Mouse (Mus musculus) thymus, postnatal 36 days (tissue): Measurements from ENCODE around the gene Actl6b.

ENCODE experiments used
- DNase-seq, 2 experiments: peaks; one replicate each; pipeline ENCODE4 v3.0.0; 2022; ENCODE audit warnings: mixed read lengths in 2 of 2

Gene Actl6b

DNA sequence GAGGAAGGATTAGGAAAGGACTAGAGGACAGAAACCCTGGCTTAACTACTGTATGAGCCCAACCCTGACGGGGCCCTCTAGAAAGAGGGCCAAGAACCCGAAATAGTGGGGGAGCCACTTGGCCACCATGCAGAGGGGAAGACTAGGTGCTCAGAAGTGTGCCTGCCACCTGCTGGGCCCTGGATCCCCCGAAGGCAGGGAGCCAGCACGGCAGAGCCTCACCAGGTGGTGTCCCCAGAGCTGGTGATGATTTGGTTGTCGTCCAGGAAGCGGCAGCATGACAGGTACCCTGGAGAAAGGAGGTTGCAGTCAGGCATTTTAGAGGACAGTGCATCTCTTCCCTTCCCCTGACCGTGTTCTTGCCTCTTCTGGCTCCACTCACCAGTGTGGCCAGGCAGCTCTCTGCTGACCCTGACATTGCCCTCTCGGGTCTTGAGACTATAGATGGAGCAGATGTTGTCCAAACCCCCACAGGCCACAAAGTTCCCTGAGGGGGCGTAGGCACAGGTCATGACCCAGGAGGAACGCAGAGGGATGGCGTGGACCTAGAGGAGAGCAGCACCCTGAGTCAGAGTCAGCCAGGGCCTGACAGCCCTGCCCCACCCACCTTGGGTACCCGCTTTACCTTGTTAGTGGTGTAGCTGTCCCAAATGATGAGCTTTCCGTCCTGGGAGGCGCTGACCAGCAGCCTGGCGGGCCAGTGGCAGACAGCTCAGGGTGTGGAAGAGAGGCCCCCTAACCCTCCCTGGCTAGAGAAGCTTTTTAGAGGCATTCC is 23.9 kb upstream of the Actl6b start:
- no peak for DNase-seq

DNA sequence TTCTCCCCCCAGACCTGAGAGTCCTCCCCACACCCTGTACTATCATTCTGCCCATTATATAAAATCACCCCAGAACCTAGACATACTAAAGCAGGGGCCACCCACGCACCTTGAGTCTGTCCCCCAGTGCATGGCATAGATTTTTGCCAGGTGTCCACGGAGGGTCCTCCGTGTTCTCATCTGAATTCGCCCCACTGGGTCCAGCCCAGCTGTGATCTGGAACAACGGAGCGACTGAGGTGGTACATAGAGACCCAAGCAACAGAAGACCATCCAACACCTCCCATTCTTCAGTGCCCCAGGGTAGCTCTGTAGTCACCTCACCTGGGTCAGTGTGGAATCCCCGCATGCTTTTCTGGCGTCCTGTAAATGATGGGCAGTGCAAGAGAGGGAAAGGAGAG is 23.2 kb upstream of the Actl6b start:
- DNase-seq = no peak

DNA sequence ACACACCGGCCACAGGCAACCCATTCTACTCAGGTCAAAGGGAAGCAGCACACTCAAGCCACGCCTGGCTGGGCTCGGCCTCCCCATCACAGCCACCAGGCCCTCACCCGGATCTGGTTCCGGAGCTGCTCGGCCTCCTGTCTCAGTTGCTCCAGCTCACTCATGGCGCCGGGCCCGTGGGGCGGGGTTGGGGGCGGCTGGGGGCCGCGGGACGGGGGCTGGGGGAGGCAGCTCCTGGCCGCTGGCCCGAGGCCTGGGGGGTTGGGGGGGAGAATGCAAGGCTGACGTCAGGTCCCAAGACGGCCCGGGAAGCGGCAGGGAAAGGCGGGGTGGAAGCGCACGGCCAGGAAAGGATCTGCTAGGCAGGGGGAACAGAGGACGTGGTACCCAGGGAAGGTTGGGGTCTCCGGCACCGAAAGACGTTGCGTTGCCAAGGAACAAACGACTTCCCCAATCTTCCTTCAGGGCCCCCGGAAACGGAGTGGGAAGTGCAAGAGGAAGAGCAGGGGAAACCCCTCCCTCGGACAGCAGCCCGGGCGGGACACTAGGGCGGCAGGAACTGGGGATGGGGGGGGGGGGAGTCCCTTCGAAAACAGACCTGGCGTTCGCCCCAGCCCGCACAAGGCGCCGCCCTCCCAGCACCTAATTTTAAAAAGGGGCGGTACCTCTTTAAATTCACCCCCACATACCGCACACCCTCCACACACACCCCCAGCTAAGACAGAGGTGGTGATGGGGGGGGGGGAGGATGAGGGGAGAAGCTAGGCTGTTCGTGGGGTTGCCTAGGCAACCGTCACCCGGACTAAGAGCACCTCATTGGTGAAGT is 22.5 kb upstream of the Actl6b start:
- DNase-seq = peak; percentile 53 to 63

DNA sequence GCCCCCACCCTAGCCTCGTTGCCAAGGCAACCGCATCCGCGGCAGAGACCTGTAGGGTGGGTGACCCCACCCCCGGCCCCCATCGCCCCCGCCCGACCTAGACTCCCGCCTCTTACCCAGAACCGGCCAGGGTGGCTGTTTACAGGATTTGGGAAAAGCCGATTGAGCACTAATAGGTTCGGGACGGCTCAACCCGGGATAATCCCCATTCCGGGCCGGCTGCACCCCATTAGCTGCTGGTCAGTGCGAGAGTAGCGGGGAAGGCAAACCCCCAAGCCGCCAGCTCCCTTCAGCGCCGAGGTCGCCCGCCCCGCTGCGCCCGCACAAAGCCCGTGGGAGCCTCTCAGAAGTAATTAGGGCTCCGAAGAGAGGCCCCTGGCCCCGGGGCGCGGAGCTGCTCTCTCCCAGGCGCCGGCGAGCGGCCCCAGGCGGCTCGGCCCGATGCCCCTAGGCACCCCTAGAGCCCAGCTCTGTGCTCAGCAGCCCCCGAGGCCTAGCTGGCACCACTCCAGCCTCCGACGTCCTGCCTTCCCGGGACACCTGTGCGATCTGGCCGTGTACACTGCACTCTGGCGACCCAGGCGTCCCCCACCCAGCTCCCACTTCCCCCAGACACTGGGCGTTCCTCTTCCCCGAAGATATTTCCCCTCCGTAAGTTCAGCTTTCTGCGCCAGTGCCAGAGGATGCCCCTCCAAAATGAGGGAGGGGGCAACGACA is 21.7 kb upstream of the Actl6b start:
- DNase-seq = peak; percentile 58 to 82

DNA sequence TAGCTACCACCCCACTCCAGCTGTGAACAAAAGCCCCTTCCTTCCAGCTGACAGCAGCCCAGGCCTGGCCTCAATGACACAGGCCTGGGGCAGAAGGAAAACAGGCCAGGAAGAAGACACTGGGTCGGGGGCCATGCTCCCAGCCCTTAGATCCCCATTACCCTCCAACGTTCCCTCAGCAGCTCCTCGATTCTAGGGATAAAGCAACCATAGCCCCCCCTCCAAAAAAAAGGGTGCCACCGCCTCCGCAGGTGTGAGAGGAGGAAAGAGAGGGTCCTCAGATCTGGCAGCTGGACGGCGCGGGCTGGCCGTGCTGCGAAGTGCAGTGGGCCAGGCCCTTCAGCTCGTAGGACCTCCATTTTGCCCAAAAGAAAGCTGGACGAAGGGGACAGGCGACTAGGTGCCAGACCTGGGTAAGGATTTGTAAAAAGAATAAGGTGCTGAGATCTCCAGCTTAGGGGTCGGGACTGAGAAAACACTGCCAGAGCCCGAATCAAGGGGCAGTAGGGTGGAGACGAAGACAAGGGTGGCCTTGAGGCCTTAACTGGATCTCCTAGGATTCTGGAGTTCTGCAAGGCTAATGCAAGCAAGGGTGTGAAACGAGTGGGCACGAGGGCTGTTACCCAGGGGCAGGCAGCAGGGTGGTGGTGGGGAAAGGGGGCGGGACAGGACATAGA is 21.0 kb upstream of the Actl6b start:
- peak in 1 of 2 experiments; percentile 58 for DNase-seq

DNA sequence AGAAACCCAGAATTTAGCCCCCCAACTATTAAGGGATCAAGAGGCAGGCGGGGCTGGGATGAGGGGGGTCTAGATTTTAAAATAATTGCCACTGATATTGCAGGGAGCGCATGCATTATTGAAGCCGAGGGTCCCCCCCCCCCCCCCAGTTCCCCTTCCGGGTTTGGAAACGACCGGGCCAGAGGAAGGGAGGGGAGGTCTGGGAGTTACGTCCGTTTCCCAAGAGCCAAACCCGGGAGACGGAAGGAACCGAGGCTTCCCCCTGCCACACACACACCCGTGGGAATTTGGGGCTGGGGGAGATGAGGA is 20.6 kb upstream of the Actl6b start:
- no peak for DNase-seq

DNA sequence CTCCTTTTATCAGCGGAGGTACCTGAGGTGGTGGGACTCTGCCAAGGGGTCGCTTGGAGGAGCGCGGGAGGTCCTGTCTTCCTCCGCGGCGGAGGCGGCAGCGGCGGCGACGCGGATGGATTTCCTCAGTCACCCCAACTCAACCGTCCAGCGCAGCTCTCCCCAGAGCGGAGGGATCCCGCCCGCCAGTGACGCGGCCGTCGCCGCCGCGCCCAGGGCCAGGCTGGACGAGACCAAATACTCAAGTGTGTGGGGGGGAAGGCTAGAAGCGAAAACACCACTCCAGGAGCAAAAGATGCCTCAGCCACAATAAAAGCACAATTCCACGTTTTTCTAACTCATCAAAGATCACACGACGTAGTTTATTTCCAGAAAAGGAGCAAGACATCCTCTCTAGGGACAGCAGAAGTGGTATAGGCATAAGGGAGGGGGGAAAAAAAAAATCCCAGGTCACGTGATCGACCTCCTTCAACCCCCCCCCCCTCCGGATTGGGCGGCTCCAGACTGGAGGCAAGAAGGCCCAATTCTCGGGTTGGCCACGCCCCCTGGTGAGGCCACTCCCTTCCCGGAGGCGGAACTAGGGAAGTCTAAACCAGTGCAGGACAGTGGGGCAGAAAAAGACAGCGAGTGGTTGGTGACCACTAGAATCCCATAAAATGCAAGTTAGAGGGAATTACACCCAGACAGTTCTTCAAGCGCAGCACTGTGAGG is 20.0 kb upstream of the Actl6b start, which contains the start of the genes Epo and Gnb2:
TSS of gene Epo (minus strand) at position 126 of the 711 bp plus-strand sequence.
TSS of gene Gnb2 (minus strand) at position 394 of the 711 bp plus-strand sequence.
- peak; percentile 97 to 98 for DNase-seq

DNA sequence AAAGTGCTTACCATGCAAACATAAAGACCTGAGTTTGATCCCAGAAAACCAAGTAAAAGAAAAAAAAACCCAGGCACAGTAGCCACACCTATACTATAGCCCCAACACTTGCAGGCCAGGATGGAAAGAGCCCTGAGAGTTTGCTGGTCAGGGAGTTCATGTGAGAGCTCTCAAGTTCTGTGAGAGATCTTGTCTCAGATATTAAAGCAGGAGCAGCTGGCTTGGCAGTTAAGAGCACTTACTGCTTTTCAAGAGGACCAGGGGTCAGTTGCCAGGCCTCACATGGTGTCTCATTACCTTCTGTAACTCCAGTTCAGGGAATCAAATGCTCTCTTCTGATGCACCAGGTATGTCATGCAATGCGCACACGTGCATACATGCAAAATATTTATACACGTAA is 18.6 kb upstream of the Actl6b start:
- no peak for DNase-seq

DNA sequence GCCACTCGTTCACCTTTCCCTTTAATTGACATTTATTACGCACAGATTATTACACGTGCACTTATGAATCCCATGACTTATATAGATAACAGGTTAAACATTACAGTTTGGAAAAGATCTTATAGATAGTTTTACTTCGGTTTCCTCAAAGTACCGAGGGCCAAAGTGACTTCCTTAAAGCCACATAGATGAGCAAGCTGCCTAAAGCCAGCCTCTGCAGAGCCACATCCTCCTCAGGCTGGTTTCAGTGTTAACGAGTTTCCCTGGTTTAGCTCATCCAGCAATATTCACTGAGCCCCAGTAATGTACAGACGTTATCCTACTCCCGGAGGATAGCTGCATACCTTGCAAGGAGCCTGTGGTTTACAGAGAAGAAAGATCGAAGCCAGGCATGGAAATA is 18.0 kb upstream of the Actl6b start:
- DNase-seq = no peak

DNA sequence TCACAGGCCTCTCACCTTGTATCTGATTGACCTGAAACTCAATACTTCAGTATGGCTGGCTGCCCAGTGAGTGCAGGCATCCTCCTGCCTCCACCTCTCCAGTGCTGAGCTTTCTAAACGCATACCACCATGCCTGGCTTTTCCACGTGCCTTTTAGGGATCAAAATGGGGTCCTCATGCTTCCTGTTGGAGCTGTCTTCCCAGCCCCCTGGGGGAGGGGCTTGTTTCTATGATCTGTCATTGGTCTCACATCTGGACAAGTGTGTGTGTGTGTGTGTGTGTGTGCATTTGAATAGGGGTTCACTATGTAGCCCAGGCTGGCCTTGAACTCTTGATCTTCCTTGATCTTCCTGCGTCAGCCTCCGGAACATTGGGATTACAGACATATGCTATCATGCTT is 15.9 kb upstream of the Actl6b start:
- no peak for DNase-seq

DNA sequence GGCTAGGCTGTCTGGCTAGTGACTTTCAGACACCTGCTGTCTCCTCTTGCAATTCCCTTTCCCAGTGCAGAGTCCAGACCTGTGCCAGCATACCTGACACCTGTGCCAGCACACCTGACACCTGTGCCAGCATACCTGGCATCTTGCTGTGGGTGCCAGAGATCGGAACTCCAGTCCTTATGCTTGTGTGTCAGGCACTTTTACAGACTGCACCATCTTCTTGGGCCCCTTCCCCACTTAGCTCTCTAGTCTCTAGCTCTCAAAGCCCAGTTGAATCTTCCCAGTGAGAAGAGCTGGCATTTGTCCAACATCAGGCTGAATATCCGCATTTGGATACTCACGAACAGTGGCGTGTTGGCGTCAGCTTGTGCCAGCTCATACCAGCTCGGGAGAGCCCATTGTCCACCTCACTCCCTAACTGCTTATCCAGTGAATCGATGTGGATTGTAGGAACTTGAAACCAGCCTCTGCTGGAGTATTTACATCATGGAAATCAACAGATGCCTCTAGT is 14.0 kb upstream of the Actl6b start:
- no peak for DNase-seq

DNA sequence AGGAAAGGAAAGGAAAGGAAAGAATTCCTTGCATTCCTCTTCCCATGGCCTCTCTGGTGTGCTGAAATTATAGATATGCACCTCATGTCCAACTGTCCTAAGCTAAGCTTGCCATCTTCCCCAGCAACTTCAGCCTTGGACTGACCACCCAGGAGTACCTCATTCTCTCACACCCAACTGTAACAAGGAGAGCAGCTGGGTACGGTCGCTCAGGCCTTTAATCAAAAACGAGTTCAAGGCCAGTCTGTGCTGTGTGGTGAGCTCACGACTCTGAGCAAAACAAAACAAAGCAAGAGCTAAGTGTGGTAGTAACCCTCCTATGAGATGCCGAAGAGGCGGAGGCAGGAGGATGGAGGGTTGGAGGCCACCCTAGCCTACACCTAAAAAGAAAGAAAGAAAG is 12.3 kb upstream of the Actl6b start:
- no peak for DNase-seq

DNA sequence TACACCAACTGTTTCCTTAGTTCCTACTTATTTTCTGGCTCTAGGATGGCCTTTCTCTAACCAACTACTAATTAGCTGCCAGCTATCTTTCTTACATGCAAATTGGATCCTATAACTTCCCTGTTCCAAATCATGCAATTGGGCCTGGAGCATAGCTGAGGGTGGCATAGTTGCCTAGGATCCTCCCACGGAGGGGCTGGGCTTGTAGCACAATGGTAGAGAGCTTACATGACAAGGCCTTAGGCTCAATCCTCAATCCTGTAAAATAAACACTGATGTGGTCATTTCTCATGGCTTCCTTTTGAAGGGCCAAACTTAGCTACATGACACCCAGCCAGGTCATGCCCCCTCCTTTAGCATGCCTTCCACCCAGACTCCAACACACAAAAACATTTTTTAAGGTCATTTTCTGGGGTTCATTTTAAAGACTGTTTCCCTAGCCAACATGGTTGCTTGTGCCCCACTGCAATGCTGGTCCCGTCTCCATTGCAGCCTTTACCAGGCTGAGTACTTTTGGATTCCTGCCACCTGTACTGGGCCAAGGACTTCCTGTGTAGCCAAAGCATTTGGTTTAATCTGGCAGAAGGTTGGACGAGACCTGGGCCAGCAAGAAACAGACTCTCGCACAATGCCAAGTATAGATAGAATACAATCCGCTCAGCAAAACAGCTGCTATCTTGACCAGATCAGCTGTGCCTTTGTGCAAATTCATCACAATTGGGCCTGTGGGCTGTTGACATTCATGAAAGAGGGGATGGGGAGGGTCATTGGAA is 11.4 kb upstream of the Actl6b start:
- no peak for DNase-seq

DNA sequence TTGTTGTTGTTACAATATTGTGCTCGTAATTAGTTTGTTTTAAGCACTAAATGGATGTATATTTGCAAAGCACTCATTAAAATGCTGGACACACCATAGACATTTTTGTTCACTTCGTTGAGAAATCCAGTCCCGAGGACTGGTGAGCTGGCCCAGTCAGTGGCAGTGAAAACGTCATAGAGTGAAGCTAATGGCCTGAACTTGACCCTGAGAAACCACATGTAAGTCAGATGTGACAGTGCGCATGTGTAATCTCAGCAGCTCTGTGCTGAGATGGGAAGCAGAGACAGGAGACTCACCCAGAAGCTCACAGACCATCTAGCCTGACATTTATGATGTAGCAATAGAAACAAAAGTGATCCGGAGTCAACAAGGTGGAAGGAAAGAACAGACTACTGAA is 8.4 kb upstream of the Actl6b start:
- no peak for DNase-seq

DNA sequence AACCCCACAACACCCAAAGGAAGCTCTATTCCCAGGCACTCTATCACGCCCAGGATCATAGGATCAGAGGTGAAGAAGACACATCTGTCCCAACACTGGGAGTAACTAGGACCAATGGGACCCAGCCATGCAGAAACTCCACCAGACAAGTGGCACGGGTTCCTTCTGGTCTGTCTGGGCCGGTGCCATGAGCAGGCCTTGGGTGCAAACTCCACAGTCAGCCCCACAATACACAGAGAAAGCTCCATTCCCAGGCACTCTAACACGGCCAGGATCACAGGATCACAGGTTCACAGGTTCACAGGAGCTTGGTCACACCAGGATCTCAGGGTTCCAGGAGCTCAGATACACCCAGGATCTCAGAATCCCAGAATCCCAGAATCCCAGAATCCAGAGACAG is 7.7 kb upstream of the Actl6b start:
- DNase-seq = no peak

DNA sequence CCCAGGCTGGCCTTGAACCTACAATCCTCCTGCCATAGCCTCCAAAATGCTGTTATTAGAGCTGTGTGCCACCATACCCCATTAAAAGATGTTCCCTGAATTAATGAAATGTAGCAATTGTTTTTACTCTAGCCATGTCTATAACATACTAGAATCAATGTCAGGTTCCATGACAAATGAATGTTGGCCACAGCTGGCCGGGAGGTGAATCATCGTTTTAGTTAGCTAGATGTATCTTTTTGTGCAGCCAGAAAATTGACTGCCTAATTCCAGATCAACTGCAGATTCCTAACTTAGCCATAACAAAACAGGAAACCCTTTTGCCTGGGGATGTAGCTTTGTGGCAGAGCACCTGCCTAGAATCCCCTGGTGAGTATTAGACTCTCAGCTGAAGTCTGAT is 3.5 kb upstream of the Actl6b start:
- no peak for DNase-seq

DNA sequence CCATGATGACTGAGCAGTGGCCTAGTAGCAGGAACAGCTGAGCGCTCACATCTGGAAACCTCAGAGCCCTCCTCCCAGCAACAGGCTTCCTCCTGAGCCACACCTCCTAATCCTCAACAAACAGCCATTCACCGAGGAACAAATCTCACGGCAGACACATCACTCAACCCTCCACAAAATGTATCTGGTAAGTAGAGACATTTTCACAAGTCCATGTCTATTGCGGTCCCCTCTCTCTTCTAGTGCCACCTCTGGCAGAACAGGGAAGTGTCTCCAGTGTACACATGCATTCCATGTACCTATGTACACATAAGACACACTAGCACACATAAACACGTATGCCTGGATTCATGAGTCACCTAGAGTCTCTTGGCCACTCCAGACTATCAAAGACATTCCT is 2.2 kb upstream of the Actl6b start:
- DNase-seq = peak in 1 of 2 experiments; percentile 24

DNA sequence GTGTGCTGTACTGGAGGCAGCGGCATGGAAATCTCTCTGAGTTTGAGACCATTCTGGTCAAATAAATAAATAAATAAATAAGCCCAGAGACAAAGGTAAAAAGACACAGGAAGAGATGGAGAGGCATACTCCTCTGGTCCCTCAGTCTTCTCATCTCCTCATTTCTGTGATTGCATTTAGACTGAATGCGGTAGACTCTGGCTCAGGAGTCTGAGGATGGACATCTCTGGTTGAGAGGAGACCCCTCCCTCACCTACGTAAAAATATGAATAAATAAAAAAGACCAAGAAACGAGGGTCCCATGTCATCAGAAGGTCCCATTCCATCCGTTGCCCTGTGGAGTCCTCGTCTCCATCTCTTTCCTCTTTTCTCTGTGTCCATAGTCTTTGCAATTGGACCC is 317 bp upstream of the Actl6b start:
- DNase-seq = no peak

DNA sequence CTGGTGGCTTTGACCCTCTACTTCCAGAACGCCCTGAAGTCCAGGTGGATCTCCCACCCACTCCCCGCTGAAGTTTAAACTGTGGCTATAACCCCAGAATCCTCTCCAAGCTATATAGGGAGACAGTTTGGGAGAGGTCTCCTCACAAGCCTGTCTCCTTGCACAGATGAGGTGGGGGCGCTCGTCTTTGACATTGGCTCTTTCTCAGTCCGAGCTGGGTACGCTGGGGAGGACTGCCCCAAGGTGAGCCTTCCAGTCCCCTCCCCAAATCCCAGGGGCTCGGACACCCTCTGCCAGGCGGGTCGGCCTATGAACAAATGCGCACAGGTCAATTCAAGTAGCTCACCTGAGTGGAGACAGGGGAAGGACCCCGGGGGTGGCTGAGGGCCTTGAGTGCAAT is 581 bp downstream of the Actl6b start:
- no peak for DNase-seq

DNA sequence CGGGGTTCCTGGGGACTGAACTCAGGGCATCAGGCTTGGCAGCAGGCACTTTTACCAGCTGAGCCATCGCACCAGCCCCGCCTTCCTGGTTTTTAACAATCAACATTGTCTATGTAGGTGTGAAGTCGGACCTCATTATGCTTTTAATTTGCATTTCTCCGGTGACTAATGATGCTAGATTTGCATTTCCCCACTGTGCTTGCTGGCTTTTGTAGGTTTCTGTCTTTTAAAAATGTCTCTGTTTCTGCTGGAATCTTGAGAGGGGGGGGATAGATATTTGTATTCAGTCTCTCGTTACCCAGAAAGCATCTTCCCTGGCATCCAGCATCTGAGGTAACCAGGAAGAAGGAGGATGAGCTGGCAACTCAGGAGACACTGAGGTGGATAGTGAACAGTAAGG is 8.2 kb downstream of the Actl6b start:
- DNase-seq = no peak

DNA sequence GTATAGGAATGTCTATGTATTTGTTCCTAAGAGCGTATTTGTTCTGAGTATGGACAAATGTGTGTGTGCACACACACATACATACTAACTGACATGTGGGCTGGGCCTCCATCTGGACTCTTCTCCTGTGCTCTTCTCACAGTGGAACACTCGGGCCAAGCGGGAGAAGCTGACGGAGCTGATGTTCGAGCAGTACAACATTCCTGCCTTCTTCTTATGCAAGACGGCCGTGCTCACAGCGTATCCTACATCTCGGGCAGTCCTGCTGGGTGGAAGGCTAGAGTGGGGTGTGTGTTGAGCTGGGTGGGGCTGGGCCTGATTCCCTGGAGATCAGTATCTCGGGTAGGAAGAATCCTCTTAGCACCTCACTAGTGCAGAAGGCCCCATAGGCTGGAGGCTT is 9.6 kb downstream of the Actl6b start:
- no peak for DNase-seq
